In the genomic region with DNA sequence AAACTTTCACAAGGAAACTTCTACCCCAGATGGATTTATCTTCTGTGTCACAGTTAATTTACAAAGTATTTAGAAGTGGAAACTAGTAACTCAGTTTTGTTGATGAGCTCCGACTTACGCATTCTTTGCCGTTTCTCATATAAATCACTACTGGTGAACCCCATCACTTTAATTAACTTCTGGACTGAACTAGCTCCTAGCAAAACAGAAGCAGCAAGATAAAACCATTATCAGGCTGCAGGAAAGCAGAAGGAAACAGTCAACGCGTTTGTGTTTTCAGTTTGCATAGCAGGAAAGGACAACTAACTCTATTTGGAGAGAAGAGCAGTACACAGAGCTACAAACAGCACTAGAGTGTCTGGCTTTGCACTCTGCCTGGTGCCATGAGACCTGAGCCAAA, we compare ENCODE assay signal across 18 mouse cellular contexts.
"Had no signal": no experiment of that assay in that cellular context is flagged by ENCODE, and none has a peak within 500 bp of the region (broad histone marks: within the 10 kb centered on the region; RNA-seq: fewer than 3 reads in every experiment).

No protein-coding gene starts in this region.

- H3K27me3 ChIP-seq: hindbrain, embryonic 15.5 days; liver, embryonic 13.5 days; midbrain, embryonic 15.5 days; neural tube, embryonic 12.5 days; neural tube, embryonic 15.5 days had no signal

- H3K36me3 ChIP-seq: hindbrain, embryonic 15.5 days; liver, embryonic 13.5 days; midbrain, embryonic 12.5 days; midbrain, embryonic 15.5 days; neural tube, embryonic 12.5 days; neural tube, embryonic 15.5 days had no signal

- DNase-seq: layer of hippocampus, adult 9-11 months; liver, embryonic 13.5 days; lung, adult 2 months; lung, postnatal 14 days; right cerebral cortex, adult 18-20 months; right cerebral cortex, postnatal 14 days; right cerebral cortex, postnatal 4 days; thymus, adult 2 months; thymus, postnatal 14 days; thymus, postnatal 4 days had no signal

- H3K4me2 ChIP-seq: hindbrain, embryonic 15.5 days; liver, embryonic 13.5 days; midbrain, embryonic 12.5 days; midbrain, embryonic 15.5 days; neural tube, embryonic 12.5 days; neural tube, embryonic 15.5 days had no signal

- H3K4me3 ChIP-seq: hindbrain, embryonic 15.5 days; layer of hippocampus, adult 2 months; liver, embryonic 13.5 days; midbrain, embryonic 12.5 days; midbrain, embryonic 15.5 days; neural tube, embryonic 12.5 days; neural tube, embryonic 15.5 days had no signal

- H3K9me3 ChIP-seq: hindbrain, embryonic 15.5 days; liver, embryonic 13.5 days; midbrain, embryonic 12.5 days; midbrain, embryonic 15.5 days; neural tube, embryonic 12.5 days; neural tube, embryonic 15.5 days had no signal

- H3K9ac ChIP-seq: hindbrain, embryonic 15.5 days; liver, embryonic 13.5 days; midbrain, embryonic 12.5 days; midbrain, embryonic 15.5 days; neural tube, embryonic 12.5 days; neural tube, embryonic 15.5 days had no signal

- H3K4me1 ChIP-seq: hindbrain, embryonic 15.5 days; liver, embryonic 13.5 days; midbrain, embryonic 12.5 days; midbrain, embryonic 15.5 days; neural tube, embryonic 12.5 days; neural tube, embryonic 15.5 days had no signal

- ATAC-seq: midbrain, embryonic 15.5 days had no signal

- H3K27ac ChIP-seq: hindbrain, embryonic 15.5 days; layer of hippocampus, adult 2 months; liver, embryonic 13.5 days; macrophage; midbrain, embryonic 12.5 days; midbrain, embryonic 15.5 days; neural tube, embryonic 12.5 days; neural tube, embryonic 15.5 days; stomach, postnatal 0 days had no signal
